Mouse (Mus musculus) heart, embryonic 13.5 days (tissue): ENCODE results near the gene Kpna7. TPM values are rescaled to one million over a fixed set of nuclear protein-coding genes. Genes with fewer than 3 reads are reported as not detected.
"Not testable (repeated sequence)": the region's sequence is repeated elsewhere in the genome, so short reads cannot be mapped to it uniquely, and the experiment has no call there.

Experiments
- ATAC-seq: fragments of 200-750 bp; cut with Nextera tagmentation; 2 replicates; pipeline ENCODE4 v1.8.0; 2017; ENCODE audit warnings: moderate TSS enrichment; ENCODE audit not compliant: insufficient number of reproducible peaks, low FRiP score, low TSS enrichment; ENCODE audit errors: extremely low read depth
- H3K27ac ChIP-seq: fragments of 300-500 bp; sonication (generic); replicated peaks from 2 replicates; pipeline ENCODE4 v1.5.1; 2015; ENCODE audit warnings: moderate library complexity, mild to moderate bottlenecking, inconsistent platforms
- H3K27me3 ChIP-seq: fragments of 300-500 bp; sonication (generic); replicated peaks from 2 replicates; pipeline ENCODE4 v1.6.1; 2015; ENCODE audit warnings: mild to moderate bottlenecking, inconsistent platforms
- H3K36me3 ChIP-seq: fragments of 300-500 bp; sonication (generic); 2 replicates; pipeline ENCODE4 v1.6.1; 2015; ENCODE audit warnings: mild to moderate bottlenecking, inconsistent platforms
- H3K4me1 ChIP-seq: fragments of 300-500 bp; sonication (generic); 2 replicates; pipeline ENCODE4 v1.6.1; 2015; ENCODE audit warnings: inconsistent platforms
- H3K4me2 ChIP-seq: fragments of 300-500 bp; sonication (generic); 2 replicates; pipeline ENCODE4 v1.6.1; 2015; ENCODE audit warnings: inconsistent platforms, mild to moderate bottlenecking, moderate library complexity
- H3K4me3 ChIP-seq: fragments of 300-500 bp; sonication (generic); 2 replicates; pipeline ENCODE4 v1.5.1; 2015; ENCODE audit warnings: moderate library complexity, mild to moderate bottlenecking, inconsistent platforms
- H3K9ac ChIP-seq: fragments of 300-500 bp; sonication (generic); 2 replicates; pipeline ENCODE4 v1.6.1; 2015; ENCODE audit warnings: inconsistent platforms, mild to moderate bottlenecking, moderate library complexity
- H3K9me3 ChIP-seq: fragments of 300-500 bp; sonication (generic); 2 replicates; pipeline ENCODE4 v1.6.1; 2016; ENCODE audit warnings: inconsistent platforms
- WGBS: fragments of 180-500 bp; shearing (Covaris S2); methylation state at CpG from one replicate; pipeline ENCODE4 v1.1.7; 2015; ENCODE audit warnings: mixed read lengths; 5-methylcytosine and 5-hydroxymethylcytosine counted together
- polyA plus RNA-seq: library from polyadenylated mRNA; unstranded; fragments of >200 nt; fragmentation: Nextera tagmentation; extraction: Ambion mirVana; gene quantifications from 2 replicates; pipeline ENCODE4 v1.2.1, GENCODE M21; 2015

The Kpna7 gene
- polyA plus RNA-seq, 1 experiment from 2014 or later, result not detected

- H3K4me1 ChIP-seq, result no peaks in the 10 kb centered on the region
- H3K4me2 ChIP-seq, result no peak overlapping the region
- H3K4me3 ChIP-seq, result no peak overlapping the region
- no peak overlapping the region for H3K9ac ChIP-seq
- no peaks in the 10 kb centered on the region for H3K9me3 ChIP-seq
- H3K36me3 ChIP-seq, result peaks cover 100% of the 10 kb centered on the region
- 74% methylated on average over 4 of the region's 4 CpGs for WGBS
- ATAC-seq, result no peak
- H3K27me3 ChIP-seq, result no peaks in the 10 kb centered on the region
- H3K27ac ChIP-seq, result no peak overlapping the region
These were observed 18.9 kb upstream of the Kpna7 start for GRCm38 (mm10) chr5:145102706-145103105.

GRCm38 (mm10) chr5:145101451-145101850 is 17.6 kb upstream of the Kpna7 start:
- H3K4me3 ChIP-seq, H3K9ac ChIP-seq: not testable (repeated sequence)
- peaks cover 100% of the 10 kb centered on the region for H3K36me3 ChIP-seq

GRCm38 (mm10) chr5:145100960-145101359 is 17.1 kb upstream of the Kpna7 start:
- no peak overlapping the region for H3K9ac ChIP-seq
- ATAC-seq, result no peak
- H3K27me3 ChIP-seq, result no peaks in the 10 kb centered on the region
- H3K36me3 ChIP-seq, result peaks cover 100% of the 10 kb centered on the region
- H3K9me3 ChIP-seq, result no peaks in the 10 kb centered on the region
- WGBS, result 98% methylated on average over 9 of the region's 9 CpGs
- no peak overlapping the region for H3K4me3 ChIP-seq
- H3K27ac ChIP-seq, result no peak overlapping the region
- no peak overlapping the region for H3K4me2 ChIP-seq
- no peaks in the 10 kb centered on the region for H3K4me1 ChIP-seq

More at GRCm38 (mm10) chr5:145101451-145101850, 17.6 kb upstream of the Kpna7 start:
- H3K27me3 ChIP-seq, H3K4me2 ChIP-seq, H3K9me3 ChIP-seq, ATAC-seq, H3K27ac ChIP-seq, H3K4me1 ChIP-seq: not testable (repeated sequence)
- 93% methylated on average over 11 of the region's 11 CpGs for WGBS

GRCm38 (mm10) chr5:145098340-145098821 is 14.6 kb upstream of the Kpna7 start:
- H3K4me2 ChIP-seq, result no peak overlapping the region
- H3K4me1 ChIP-seq, result no peaks in the 10 kb centered on the region
- no peaks in the 10 kb centered on the region for H3K27me3 ChIP-seq
- H3K9ac ChIP-seq, result no peak overlapping the region
- H3K4me3 ChIP-seq, result no peak overlapping the region
- H3K9me3 ChIP-seq, result no peaks in the 10 kb centered on the region
- no peak overlapping the region for H3K27ac ChIP-seq
- peaks cover 100% of the 10 kb centered on the region for H3K36me3 ChIP-seq
- ATAC-seq, result no peak
- WGBS, result 84% methylated on average over 10 of the region's 10 CpGs

GRCm38 (mm10) chr5:145096195-145096594 is 12.4 kb upstream of the Kpna7 start:
- no peak overlapping the region for H3K4me2 ChIP-seq
- no peaks in the 10 kb centered on the region for H3K27me3 ChIP-seq
- WGBS, result 74% methylated on average over 4 of the region's 4 CpGs
- no peaks in the 10 kb centered on the region for H3K9me3 ChIP-seq
- H3K27ac ChIP-seq, result no peak overlapping the region
- H3K9ac ChIP-seq, result no peak overlapping the region
- no peak for ATAC-seq
- H3K4me1 ChIP-seq, result no peaks in the 10 kb centered on the region
- H3K36me3 ChIP-seq, result peaks cover 99% of the 10 kb centered on the region
- H3K4me3 ChIP-seq, result no peak overlapping the region

- no peaks in the 10 kb centered on the region for H3K27me3 ChIP-seq
- WGBS, result 79% methylated on average over 3 of the region's 3 CpGs
- no peak overlapping the region for H3K4me3 ChIP-seq
- H3K4me2 ChIP-seq, result no peak overlapping the region
- no peak overlapping the region for H3K9ac ChIP-seq
- H3K36me3 ChIP-seq, result peaks cover 67% of the 10 kb centered on the region
- no peak overlapping the region for H3K27ac ChIP-seq
- ATAC-seq, result no peak
- peaks cover 9% of the 10 kb centered on the region for H3K4me1 ChIP-seq
- no peaks in the 10 kb centered on the region for H3K9me3 ChIP-seq
These were observed 6.0 kb upstream of the Kpna7 start for GRCm38 (mm10) chr5:145089878-145090277.

GRCm38 (mm10) chr5:145088186-145088585 is 4.4 kb upstream of the Kpna7 start:
- WGBS, result 93% methylated on average over 2 of the region's 2 CpGs

GRCm38 (mm10) chr5:145084822-145085221 is 992 bp upstream of the Kpna7 start:
- peaks cover 24% of the 10 kb centered on the region for H3K36me3 ChIP-seq
- no peaks in the 10 kb centered on the region for H3K27me3 ChIP-seq
- peaks cover 14% of the 10 kb centered on the region for H3K4me1 ChIP-seq
- peak overlapping the region; percentile 89 for H3K4me3 ChIP-seq
- H3K27ac ChIP-seq, result no peak overlapping the region
- peak overlapping the region; percentile 93 for H3K4me2 ChIP-seq
- WGBS, result 62% methylated on average over 2 of the region's 2 CpGs
- no peaks in the 10 kb centered on the region for H3K9me3 ChIP-seq
- H3K9ac ChIP-seq, result peak overlapping the region; percentile 98
- no peak for ATAC-seq

More at GRCm38 (mm10) chr5:145088186-145088585, 4.4 kb upstream of the Kpna7 start:
- H3K36me3 ChIP-seq, result peaks cover 51% of the 10 kb centered on the region
- peaks cover 16% of the 10 kb centered on the region for H3K4me1 ChIP-seq
- H3K9me3 ChIP-seq, result no peaks in the 10 kb centered on the region
- H3K27ac ChIP-seq, result no peak overlapping the region
- H3K27me3 ChIP-seq, result no peaks in the 10 kb centered on the region
- ATAC-seq, result no peak
- H3K4me2 ChIP-seq, result no peak overlapping the region
- no peak overlapping the region for H3K9ac ChIP-seq
- H3K4me3 ChIP-seq, result no peak overlapping the region

GRCm38 (mm10) chr5:145083201-145083600 is 629 bp downstream of the Kpna7 start:
- ATAC-seq, H3K9me3 ChIP-seq, H3K27me3 ChIP-seq: not testable (repeated sequence)
- peak overlapping the region; percentile 93 for H3K4me2 ChIP-seq
- H3K9ac ChIP-seq, result peak overlapping the region; percentile 98
- peaks cover 10% of the 10 kb centered on the region for H3K4me1 ChIP-seq
- peak overlapping the region; percentile 89 for H3K4me3 ChIP-seq
- peaks cover 13% of the 10 kb centered on the region for H3K36me3 ChIP-seq
- 46% methylated on average over 6 of the region's 6 CpGs for WGBS
- peak overlapping the region; percentile 82 for H3K27ac ChIP-seq

GRCm38 (mm10) chr5:145081866-145082613 is 1.8 kb downstream of the Kpna7 start:
- 83% methylated on average over 10 of the region's 10 CpGs for WGBS
- Histone ChIP-seq H3K27ac (no peak overlapping the region), H3K4me1 (peaks cover 10% of the 10 kb centered on the region)

GRCm38 (mm10) chr5:145075081-145075480 is 8.7 kb downstream of the Kpna7 start:
- Histone ChIP-seq H3K36me3 (no peaks in the 10 kb centered on the region), H3K4me1 (peaks cover 3% of the 10 kb centered on the region; the same call in 1 of the 2 replicates), H3K27ac (no peak overlapping the region), H3K9me3 (0 out of 2 replicates have a peak, but pooled peaks cover 3% of the 10 kb centered on the region), H3K27me3 (no peaks in the 10 kb centered on the region), H3K4me2 (no peak overlapping the region), H3K9ac (no peak overlapping the region), H3K4me3 (no peak overlapping the region)
- 35% methylated on average over 3 of the region's 3 CpGs for WGBS
- no peak for ATAC-seq

More at GRCm38 (mm10) chr5:145081866-145082613, 1.8 kb downstream of the Kpna7 start:
- H3K9ac ChIP-seq, result no peak overlapping the region
- H3K4me3 ChIP-seq, result no peak overlapping the region
- H3K4me2 ChIP-seq, result no peak overlapping the region
- ATAC-seq, result no peak
- H3K36me3 ChIP-seq, result peaks cover 8% of the 10 kb centered on the region; the same call in 1 of the 2 replicates
- no peaks in the 10 kb centered on the region for H3K27me3 ChIP-seq
- H3K9me3 ChIP-seq, result no peaks in the 10 kb centered on the region

GRCm38 (mm10) chr5:145071342-145071741 is 12.5 kb downstream of the Kpna7 start:
- peaks cover 3% of the 10 kb centered on the region; the same call in 1 of the 2 replicates for H3K4me1 ChIP-seq
- WGBS, result 47% methylated on average over 6 of the region's 6 CpGs
- H3K36me3 ChIP-seq, result no peaks in the 10 kb centered on the region
- H3K27me3 ChIP-seq, result no peaks in the 10 kb centered on the region
- no peak for ATAC-seq
- no peak overlapping the region for H3K4me3 ChIP-seq
- 0 out of 2 replicates have a peak, but pooled peaks cover 3% of the 10 kb centered on the region for H3K9me3 ChIP-seq
- no peak overlapping the region for H3K27ac ChIP-seq
- H3K4me2 ChIP-seq, result no peak overlapping the region
- no peak overlapping the region for H3K9ac ChIP-seq
